Mouse (Mus musculus) lung, adult 2 months (tissue): ENCODE results near the gene Slc8a2. TPM values are rescaled to one million over a fixed set of nuclear protein-coding genes. Genes with fewer than 3 reads are reported as not detected.

Experiments
- DNase-seq: peaks from one replicate; pipeline ENCODE4 v3.0.0; 2022
- H3K4me1 ChIP-seq: fragments of 200-500 bp; 2 replicates; pipeline ENCODE4 v1.6.1; 2011; ENCODE audit warnings: low read length; ENCODE audit not compliant: control insufficient read depth, insufficient read depth
- H3K4me3 ChIP-seq: fragments of 200-500 bp; replicated peaks from 2 replicates; pipeline ENCODE3; 2011; ENCODE audit warnings: low read depth, mild to moderate bottlenecking, control low read depth, low read length; ENCODE audit errors: extremely low read depth
- CTCF ChIP-seq: fragments of 200-500 bp; IDR thresholded peaks from 2 replicates; pipeline ENCODE4 v1.5.1; 2011; ENCODE audit warnings: mild to moderate bottlenecking, low read length, control low read depth; ENCODE audit not compliant: insufficient read depth
- POLR2A ChIP-seq: fragments of 200-500 bp; IDR thresholded peaks from 2 replicates; pipeline ENCODE4 v1.6.1; 2011; ENCODE audit warnings: low read depth, mild to moderate bottlenecking, control low read depth, low read length, borderline replicate concordance; ENCODE audit errors: extremely low read depth
- WGBS: fragments of 180-500 bp; shearing (Covaris S2); methylation state at CpG from one replicate; pipeline ENCODE4 v1.1.7; 2018; 5-methylcytosine and 5-hydroxymethylcytosine counted together
- polyA plus RNA-seq: library from polyadenylated mRNA; depleted of rRNA; stranded (reverse); fragments of >200 nt; gene quantifications from 2 replicates; pipeline ENCODE4 v1.2.3, GENCODE M21; 2012

The Slc8a2 gene
- polyA plus RNA-seq, 1 experiment, result 0.85 TPM

DNA sequence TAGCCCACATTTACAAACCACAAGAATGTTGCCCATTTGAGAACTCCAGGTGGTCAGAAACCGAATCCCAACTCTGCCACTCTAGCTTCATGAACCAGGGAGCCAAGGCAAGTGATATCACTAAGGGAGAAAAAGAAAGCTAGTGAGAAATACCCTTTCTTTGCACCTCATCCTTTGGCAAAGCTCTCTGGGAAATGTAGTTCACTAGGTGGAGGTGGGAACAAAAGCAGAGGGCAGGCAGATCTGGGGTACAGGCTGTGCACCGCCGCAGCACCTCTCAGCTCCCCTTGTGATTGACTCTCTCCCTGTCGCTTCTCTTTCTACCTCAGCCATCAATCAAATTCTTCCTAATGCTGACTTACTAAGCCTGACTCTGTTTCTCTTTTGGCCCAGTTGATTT lies 48.5 kb downstream of the Slc8a2 start:
- DNase-seq, result no peak
- WGBS, result 76% methylated on average over 4 of the region's 4 CpGs
- peaks cover 5% of the 10 kb centered on the region for H3K4me1 ChIP-seq
- no peak overlapping the region for H3K4me3 ChIP-seq
- TF ChIP-seq CTCF (no peak), POLR2A (no peak)

DNA sequence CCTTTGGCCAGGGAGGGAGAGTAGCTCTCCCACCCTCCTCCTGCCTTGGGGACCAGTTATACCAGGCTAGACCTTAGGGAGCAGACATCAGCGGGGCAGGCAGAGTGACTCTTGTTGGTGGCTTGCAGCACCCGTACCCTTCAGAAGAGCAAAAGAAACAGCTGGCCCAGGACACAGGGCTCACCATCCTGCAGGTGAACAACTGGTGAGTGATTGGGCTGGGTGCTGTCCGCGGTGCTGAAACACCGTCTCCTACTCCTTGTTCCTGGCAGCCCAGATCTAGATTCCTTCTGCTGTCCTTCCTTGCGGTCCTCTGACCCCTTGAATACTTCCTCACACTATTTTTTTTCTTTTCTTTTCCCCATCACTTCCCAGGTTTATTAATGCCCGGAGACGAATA lies 54.0 kb downstream of the Slc8a2 start:
- H3K4me3 ChIP-seq, result no peak overlapping the region
- 18% methylated on average over 8 of the region's 8 CpGs for WGBS
- no peak for DNase-seq
- TF ChIP-seq CTCF (no peak), POLR2A (no peak)
- no peaks in the 10 kb centered on the region for H3K4me1 ChIP-seq

DNA sequence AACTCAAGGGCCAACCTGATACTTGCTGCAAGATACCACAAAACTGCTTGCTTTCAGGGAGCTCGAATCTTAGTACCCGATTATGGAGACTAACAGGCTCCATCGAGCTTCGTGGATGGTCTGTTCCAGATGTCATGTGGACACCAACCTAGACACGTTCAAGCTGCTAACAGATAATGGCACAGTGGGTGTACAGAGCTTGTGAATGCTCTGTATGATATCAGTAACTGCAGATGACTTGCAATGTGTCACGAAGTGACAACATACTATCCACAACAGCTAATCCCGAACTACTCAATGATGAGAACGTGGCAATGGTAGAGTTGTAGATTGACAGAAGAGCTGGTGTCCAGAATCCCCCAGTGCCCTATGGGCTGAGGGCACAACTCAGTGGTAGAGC lies 57.9 kb downstream of the Slc8a2 start:
- H3K4me3 ChIP-seq, result no peak overlapping the region
- no peak for DNase-seq
- 77% methylated on average over 8 of the region's 8 CpGs for WGBS
- no peak for TF ChIP-seq POLR2A
- TF ChIP-seq CTCF, result no peak
- H3K4me1 ChIP-seq, result no peaks in the 10 kb centered on the region

DNA sequence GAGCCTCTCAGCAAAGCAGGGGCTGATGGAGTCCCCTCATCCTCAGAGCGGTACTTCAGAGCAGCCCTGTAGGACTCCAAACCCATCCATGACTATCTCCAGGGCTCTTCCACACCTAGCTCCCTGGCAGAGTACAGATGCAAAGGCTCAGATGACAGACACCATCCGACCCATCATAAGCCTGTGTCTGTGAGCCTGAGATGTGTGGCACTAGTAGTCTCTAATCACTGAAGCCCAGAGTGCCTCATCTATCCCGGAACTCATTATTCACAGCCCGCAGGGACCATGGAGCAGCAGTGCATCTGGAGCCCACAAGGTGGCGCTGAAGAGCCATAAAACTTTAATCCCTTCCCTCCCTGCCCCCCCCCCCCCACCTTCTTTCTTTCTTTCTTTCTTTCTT lies 62.7 kb downstream of the Slc8a2 start:
- Histone ChIP-seq H3K4me1 (no peaks in the 10 kb centered on the region), H3K4me3 (no peak overlapping the region)
- WGBS, result 12% methylated on average over 5 of the region's 5 CpGs
- TF ChIP-seq POLR2A, result no peak
- peak; percentile 75 for TF ChIP-seq CTCF
- DNase-seq, result peak; percentile 75

DNA sequence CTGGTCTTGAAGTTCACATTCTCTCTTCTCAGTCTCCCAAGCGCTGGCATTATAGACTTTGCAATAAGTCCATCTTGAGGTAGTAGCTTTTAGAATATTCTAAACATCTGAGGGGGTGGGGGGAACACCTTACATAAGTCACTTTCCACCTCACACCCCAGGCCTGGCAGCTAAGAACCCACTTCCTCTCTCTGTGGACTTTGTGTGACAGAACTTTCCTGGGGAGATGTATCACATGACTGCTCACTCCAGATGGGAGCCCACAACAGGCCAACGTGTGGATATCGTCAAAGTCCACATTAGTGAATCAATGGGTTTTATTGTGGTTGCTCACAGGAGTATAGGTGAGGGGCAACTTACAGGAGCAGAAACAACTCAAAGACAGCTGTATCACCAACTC lies 64.1 kb downstream of the Slc8a2 start:
- no peak for DNase-seq
- WGBS, result 34% methylated on average over 3 of the region's 3 CpGs
- no peaks in the 10 kb centered on the region for H3K4me1 ChIP-seq
- TF ChIP-seq CTCF (no peak), POLR2A (no peak)
- H3K4me3 ChIP-seq, result no peak overlapping the region

DNA sequence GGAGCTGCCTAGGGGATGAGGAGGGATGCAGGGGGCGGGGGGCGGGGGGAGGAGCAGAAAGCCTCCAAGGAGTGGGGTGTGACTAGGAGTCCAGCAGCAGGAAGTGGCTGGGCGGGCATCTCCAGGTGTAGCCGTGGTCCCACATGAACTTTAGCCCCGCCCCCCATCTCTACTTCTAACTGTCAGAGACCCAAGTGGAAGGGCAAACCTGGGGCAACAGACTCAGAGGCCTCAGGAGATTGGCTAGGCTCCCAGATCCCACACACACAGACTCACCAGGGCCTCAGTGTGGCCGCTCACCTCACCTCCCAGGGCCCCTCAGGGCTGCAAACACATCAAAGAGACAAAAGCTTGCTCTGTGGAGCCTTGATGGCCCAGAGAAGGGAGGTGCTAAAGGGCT lies 67.0 kb downstream of the Slc8a2 start:
- DNase-seq, result no peak
- H3K4me3 ChIP-seq, result no peak overlapping the region
- TF ChIP-seq POLR2A (no peak), CTCF (no peak)
- 71% methylated on average over 6 of the region's 6 CpGs for WGBS
- no peaks in the 10 kb centered on the region for H3K4me1 ChIP-seq

DNA sequence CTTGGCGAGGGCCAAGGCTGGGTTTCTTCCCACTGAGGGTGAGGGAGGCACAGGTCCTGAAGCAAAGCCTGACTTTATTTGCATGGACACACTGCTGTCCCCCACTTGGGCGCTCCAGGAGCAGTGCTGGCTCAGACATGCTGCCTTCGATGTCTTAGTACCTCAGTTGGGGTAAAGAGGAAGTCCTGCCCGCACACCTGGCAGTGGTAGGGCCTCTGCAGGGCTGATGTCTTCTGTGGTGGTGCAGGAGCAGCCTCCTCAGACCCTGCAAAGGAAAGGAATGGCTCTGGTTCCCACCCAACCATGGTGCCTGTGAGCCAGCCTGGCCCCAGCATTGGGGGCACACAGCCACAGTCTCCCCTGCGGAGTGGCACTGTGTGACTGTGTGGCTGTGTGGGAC lies 67.5 kb downstream of the Slc8a2 start:
- WGBS, result 64% methylated on average over 5 of the region's 5 CpGs
- H3K4me1 ChIP-seq, result no peaks in the 10 kb centered on the region
- no peak overlapping the region for H3K4me3 ChIP-seq
- no peak for DNase-seq
- TF ChIP-seq POLR2A, result no peak
- TF ChIP-seq CTCF, result no peak

DNA sequence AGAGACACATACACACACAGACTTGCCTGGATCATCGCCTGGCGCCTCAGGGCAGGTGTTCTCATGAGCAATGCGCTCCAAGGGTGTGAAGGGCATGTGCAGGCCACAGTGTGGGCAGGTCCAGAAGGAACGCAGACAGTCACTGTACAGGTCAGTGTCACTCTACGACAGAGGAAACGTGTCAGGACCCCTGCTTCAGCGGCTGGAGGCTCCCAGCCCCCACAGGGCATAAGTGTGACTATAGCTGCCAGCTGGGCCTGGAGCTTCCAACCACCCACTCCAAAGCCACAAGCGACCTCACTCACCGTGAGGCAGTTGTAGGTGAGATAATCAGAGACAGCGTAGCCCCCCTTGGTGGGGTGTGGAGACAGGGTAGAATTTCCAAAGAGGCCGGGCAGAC lies 68.9 kb downstream of the Slc8a2 start:
- TF ChIP-seq POLR2A (no peak), CTCF (no peak)
- Histone ChIP-seq H3K4me1 (no peaks in the 10 kb centered on the region), H3K4me3 (no peak overlapping the region)
- no peak for DNase-seq
- WGBS, result 82% methylated on average over 11 of the region's 11 CpGs

DNA sequence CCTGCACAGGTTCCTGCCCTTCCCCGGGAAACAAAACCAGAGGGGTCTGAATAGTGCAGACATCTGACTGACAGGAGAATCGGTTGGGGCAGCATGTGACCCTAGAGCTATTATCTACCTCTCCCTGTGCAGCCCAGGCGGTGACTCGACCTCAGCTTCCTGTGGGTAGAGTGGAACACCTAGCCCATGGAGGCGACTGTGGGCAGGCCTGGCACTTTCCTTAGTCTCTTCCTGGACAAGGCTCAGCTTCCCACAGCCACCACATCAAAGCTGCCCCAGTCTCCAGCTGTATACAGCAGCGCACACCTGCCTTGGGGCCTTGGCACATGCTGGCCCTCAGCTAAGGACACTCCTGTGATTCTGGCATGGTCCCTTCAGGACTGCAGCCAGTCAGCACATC lies 71.5 kb downstream of the Slc8a2 start:
- WGBS, result 65% methylated on average over 6 of the region's 6 CpGs
- TF ChIP-seq CTCF, result no peak
- TF ChIP-seq POLR2A, result no peak
- DNase-seq, result no peak
- H3K4me1 ChIP-seq, result no peaks in the 10 kb centered on the region
- H3K4me3 ChIP-seq, result no peak overlapping the region

DNA sequence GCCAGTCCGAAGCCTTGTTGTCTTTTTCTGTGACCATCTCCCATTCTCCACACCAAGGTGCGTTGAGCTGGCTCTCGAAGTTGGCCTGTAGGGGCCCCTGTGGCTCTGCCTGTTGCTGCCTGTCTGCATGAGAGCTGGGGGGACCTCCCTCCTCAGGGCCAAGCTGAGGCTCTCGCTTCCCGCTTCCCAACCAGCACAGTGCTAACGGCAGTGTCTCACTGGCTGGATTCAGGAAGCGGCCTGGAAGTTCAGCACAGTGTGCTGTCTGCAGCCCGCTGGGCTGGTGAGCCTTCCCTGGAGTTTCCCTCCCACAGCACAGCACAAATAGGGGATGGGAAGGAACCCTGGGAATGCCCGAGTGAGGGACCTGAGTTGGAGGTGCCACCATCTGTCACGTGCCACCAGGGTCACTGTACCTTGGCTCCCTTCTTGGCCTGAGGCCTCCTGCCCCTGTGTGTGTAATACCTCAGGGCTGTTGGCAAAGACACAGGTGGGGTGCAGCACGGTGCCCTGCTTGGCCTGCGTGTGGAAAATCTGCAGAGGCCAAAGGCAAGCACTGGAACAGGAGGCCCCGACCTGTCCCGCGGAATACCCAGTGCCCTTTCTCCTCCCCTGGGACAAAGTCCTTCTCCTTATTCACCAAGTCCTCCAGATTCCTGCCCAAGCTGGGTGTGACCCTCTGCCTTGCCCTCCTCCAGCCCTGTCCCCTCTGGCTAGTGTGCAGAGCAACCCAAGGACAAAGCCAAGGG lies 73.3 kb downstream of the Slc8a2 start:
- WGBS, result 82% methylated on average over 15 of the region's 15 CpGs
- Histone ChIP-seq H3K4me1 (no peaks in the 10 kb centered on the region), H3K4me3 (no peak overlapping the region)
- no peak for DNase-seq
- TF ChIP-seq CTCF, result no peak
- no peak for TF ChIP-seq POLR2A

DNA sequence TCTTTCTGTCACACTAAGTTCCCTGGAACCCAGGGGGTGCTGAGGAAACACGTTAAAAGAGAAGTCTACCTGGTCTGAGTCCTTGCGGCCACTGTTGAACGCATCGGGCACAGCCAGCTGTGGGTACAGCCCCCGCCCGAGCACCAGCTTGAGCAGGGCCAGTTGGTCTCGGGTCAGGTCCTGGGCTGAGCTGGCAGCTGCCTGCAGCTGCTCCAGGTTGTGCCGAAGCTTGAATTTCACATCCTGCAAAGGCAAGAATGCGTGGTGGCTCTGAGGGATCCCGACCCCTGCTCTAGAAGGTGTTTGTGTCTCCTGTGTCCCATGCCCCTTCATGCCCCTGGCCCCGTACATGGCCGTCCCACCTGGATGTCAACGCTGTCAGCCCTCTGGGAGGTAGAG lies 73.9 kb downstream of the Slc8a2 start:
- no peak for DNase-seq
- 87% methylated on average over 13 of the region's 13 CpGs for WGBS
- no peaks in the 10 kb centered on the region for H3K4me1 ChIP-seq
- TF ChIP-seq CTCF (no peak), POLR2A (no peak)
- no peak overlapping the region for H3K4me3 ChIP-seq
